Comparison of ENCODE assay signal across 17 mouse cellular contexts in the genomic region with DNA sequence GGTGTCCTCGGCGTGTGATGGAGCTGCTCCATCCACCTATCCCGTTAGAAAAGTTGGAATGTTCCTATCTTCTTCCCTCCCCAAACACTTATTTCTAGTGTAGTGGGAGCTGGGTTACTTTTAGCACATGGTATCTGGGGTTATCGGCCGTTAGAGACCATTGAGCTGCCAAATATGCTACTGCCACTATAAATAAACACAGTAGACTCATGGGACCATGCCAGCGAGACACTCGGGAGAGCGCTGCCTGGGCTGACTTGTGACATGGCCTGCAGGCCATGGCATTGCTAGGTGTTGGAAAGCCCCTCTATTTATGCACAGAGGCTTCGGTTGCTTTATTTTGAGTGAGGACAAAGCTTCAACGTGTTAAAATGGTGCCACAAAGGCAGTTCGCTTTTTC. TPM values are rescaled to one million over a fixed set of nuclear protein-coding genes. Genes with fewer than 3 reads are reported as not detected.
A peak's percentile ranks its signal among the peaks of the same experiment; 100 is the strongest.
DNase-seq lines count a peak whose midpoint lies in the region; ATAC-seq lines count a peak whose summit lies in the region.
"Had no signal": no experiment of that assay in that cellular context is flagged by ENCODE, and none has a peak within 500 bp of the region (broad histone marks: within the 10 kb centered on the region; RNA-seq: fewer than 3 reads in every experiment).

No protein-coding gene starts in this region.

- no peak overlapping the region for H3K9ac ChIP-seq in heart, embryonic 11.5 days (ENCODE audit: low read depth, low read length)
- H3K9ac ChIP-seq: embryonic facial prominence, embryonic 13.5 days; forebrain, postnatal 0 days; hindbrain, embryonic 13.5 days; liver, embryonic 12.5 days had no signal

- H3K36me3 ChIP-seq in heart, embryonic 11.5 days (ENCODE audit: control insufficient read depth, insufficient read depth, low read length), result no peaks in the 10 kb centered on the region
- H3K36me3 ChIP-seq: embryonic facial prominence, embryonic 13.5 days; liver, embryonic 12.5 days had no signal

- H3K4me1 ChIP-seq in heart, embryonic 11.5 days (ENCODE audit: control insufficient read depth, insufficient read depth, low read length), result peaks cover 21% of the 10 kb centered on the region
- H3K4me1 ChIP-seq: embryonic facial prominence, embryonic 13.5 days; liver, embryonic 12.5 days had no signal

- H3K9me3 ChIP-seq in heart, embryonic 11.5 days (replicated peaks; ENCODE audit: control insufficient read depth, low read length), result no peaks in the 10 kb centered on the region
- H3K9me3 ChIP-seq: embryonic facial prominence, embryonic 13.5 days; hindbrain, embryonic 13.5 days; liver, embryonic 12.5 days had no signal

- 0 out of 2 replicates have a peak, but pooled peaks have one; percentile 55 for ATAC-seq in heart, embryonic 11.5 days (replicated peaks; ENCODE audit: insufficient number of reproducible peaks, low FRiP score, low TSS enrichment)
- ATAC-seq: forebrain, postnatal 0 days; liver, embryonic 12.5 days had no signal

- intact Hi-C loops in gastrocnemius, postnatal 14 days (cut with DNase I; ENCODE audit: low total_unique reads), result no loop called here
- intact Hi-C loops in heart, postnatal 14 days (cut with DNase I), result no loop called here

- H3K27me3 ChIP-seq in heart, embryonic 11.5 days (ENCODE audit: control insufficient read depth, insufficient read depth, low read length), result no peaks in the 10 kb centered on the region
- H3K27me3 ChIP-seq: CH12.LX; embryonic facial prominence, embryonic 13.5 days; hindbrain, embryonic 13.5 days; liver, embryonic 12.5 days had no signal

- H3K27ac ChIP-seq in heart, embryonic 11.5 days (ENCODE audit: low read depth, low read length), result peak overlapping the region; percentile 76
- H3K27ac ChIP-seq: embryonic facial prominence, embryonic 13.5 days; hindbrain, embryonic 13.5 days; liver, embryonic 12.5 days had no signal

- 41% methylated on average over 11 of the region's 11 CpGs for WGBS in heart, embryonic 11.5 days (ENCODE audit: insufficient replicate concordance)

- no peak overlapping the region for H3K4me3 ChIP-seq in heart, embryonic 11.5 days (ENCODE audit: low read depth, low read length)
- H3K4me3 ChIP-seq: embryonic facial prominence, embryonic 13.5 days; hindbrain, embryonic 13.5 days; liver, embryonic 12.5 days had no signal

- peak; percentile 46 for DNase-seq in adrenal gland, postnatal 14 days
- no peak for DNase-seq in adrenal gland, postnatal 4 days (ENCODE audit: low spot score in 2 of 2)
- DNase-seq in gastrocnemius, postnatal 14 days, result peak; percentile 66
- peak; percentile 64 to 75 for DNase-seq in heart, postnatal 14 days
- no peak for DNase-seq in left cerebral cortex, adult 9 months (ENCODE audit: low spot score in 2 of 2)
- DNase-seq in right cerebral cortex, postnatal 14 days, result no peak
- DNase-seq in retina, embryonic 14.5 days (ENCODE audit: low spot score), result no peak
- DNase-seq: adrenal gland, postnatal 25 days; cerebellum, adult 9-10 months; forebrain, postnatal 0 days; layer of hippocampus, postnatal 36 days; left cerebral cortex, postnatal 4 days had no signal

- H3K4me2 ChIP-seq in heart, embryonic 11.5 days, result 0 out of 2 replicates have a peak overlapping the region, but pooled peaks have one; percentile 22
- H3K4me2 ChIP-seq: embryonic facial prominence, embryonic 13.5 days; hindbrain, embryonic 13.5 days; liver, embryonic 12.5 days had no signal

RNA-seq across cellular contexts. Expression of a gene that starts 24.9 kb away (rescaled TPM):
- total RNA-seq in adrenal gland, postnatal 14 days (2021), result 25.7 and 26.0 TPM in 2 replicates
- 10 to 100 TPM; 27.7 to 28.8 TPM for total RNA-seq in adrenal gland, postnatal 4 days (2021)
- 10 to 100 TPM; 13.6 to 14.0 TPM for total RNA-seq in gastrocnemius, postnatal 14 days (2021)
- 45.9 and 46.4 TPM in 2 replicates for polyA plus RNA-seq in heart, embryonic 11.5 days (2014; fragmentation: Nextera tagmentation; extraction: Ambion mirVana)
- total RNA-seq in heart, postnatal 14 days (2021), result 10 to 100 TPM; 20.8 to 22.1 TPM

RNA-seq across cellular contexts. Expression of a gene that starts 40.1 kb away (rescaled TPM):
- total RNA-seq in adrenal gland, postnatal 14 days (2021), result 22.2 and 30.6 TPM in 2 replicates
- 10 to 100 TPM; 21.6 to 22.5 TPM for total RNA-seq in adrenal gland, postnatal 4 days (2021)
- total RNA-seq in gastrocnemius, postnatal 14 days (2021), result 10 to 100 TPM; 12.1 to 15.0 TPM
- polyA plus RNA-seq in heart, embryonic 11.5 days (2014; fragmentation: Nextera tagmentation; extraction: Ambion mirVana), result 44.0 and 47.1 TPM in 2 replicates
- total RNA-seq in heart, postnatal 14 days (2021), result 10 to 100 TPM; 16.7 to 22.9 TPM

Comparison
In these comparisons a context has a peak if more than half of its experiments do, and no peak if none do; other contexts are left out.
1. DNase-seq: peak in adrenal gland, postnatal 14 days (single experiment), gastrocnemius, postnatal 14 days (single experiment) and heart, postnatal 14 days (2 of 2); none in adrenal gland, postnatal 4 days (0 of 2), left cerebral cortex, adult 9 months (0 of 2), right cerebral cortex, postnatal 14 days (single experiment) and retina, embryonic 14.5 days (single experiment).